Mouse (Mus musculus) heart, embryonic 10.5 days (tissue): ENCODE measurements around the gene Ttc34. TPM values are rescaled to one million over a fixed set of nuclear protein-coding genes. Genes with fewer than 3 reads are reported as not detected.

Experiments used
- DNase-seq: peaks from one replicate; pipeline ENCODE4 v3.0.0-alpha.2; 2017; ENCODE audit warnings: low spot score
- H3K27ac ChIP-seq: fragments of 300-500 bp; sonication (generic); 2 replicates; pipeline ENCODE4 v1.5.1; 2016; ENCODE audit warnings: mild to moderate bottlenecking
- H3K27me3 ChIP-seq: fragments of 300-500 bp; sonication (generic); 2 replicates; pipeline ENCODE4 v1.6.1; 2016; ENCODE audit warnings: mild to moderate bottlenecking; ENCODE audit not compliant: poor library complexity, insufficient read depth, severe bottlenecking
- H3K36me3 ChIP-seq: fragments of 300-500 bp; sonication (generic); 2 replicates; pipeline ENCODE4 v1.6.1; 2016; ENCODE audit warnings: mild to moderate bottlenecking, moderate library complexity
- H3K4me1 ChIP-seq: fragments of 300-500 bp; sonication (generic); 2 replicates; pipeline ENCODE4 v1.6.1; 2016; ENCODE audit warnings: mild to moderate bottlenecking
- H3K4me3 ChIP-seq: fragments of 300-500 bp; sonication (generic); 2 replicates; pipeline ENCODE4 v1.5.1; 2016; ENCODE audit warnings: mild to moderate bottlenecking, moderate library complexity
- H3K9me3 ChIP-seq: fragments of 300-500 bp; sonication (generic); 2 replicates; pipeline ENCODE4 v1.6.1; 2016; ENCODE audit warnings: mild to moderate bottlenecking, moderate library complexity
- WGBS: fragments of 180-500 bp; shearing (Covaris S2); methylation state at CpG from one replicate; pipeline ENCODE4 v1.1.7; 2016; 5-methylcytosine and 5-hydroxymethylcytosine counted together
- polyA plus RNA-seq: library from polyadenylated mRNA; unstranded; fragments of >200 nt; fragmentation: Nextera tagmentation; extraction: Ambion mirVana; gene quantifications from 2 replicates; pipeline ENCODE4 v1.2.1, GENCODE M21; 2016

The Ttc34 gene
- polyA plus RNA-seq, 1 experiment from 2014 or later: 0.39 TPM

DNA sequence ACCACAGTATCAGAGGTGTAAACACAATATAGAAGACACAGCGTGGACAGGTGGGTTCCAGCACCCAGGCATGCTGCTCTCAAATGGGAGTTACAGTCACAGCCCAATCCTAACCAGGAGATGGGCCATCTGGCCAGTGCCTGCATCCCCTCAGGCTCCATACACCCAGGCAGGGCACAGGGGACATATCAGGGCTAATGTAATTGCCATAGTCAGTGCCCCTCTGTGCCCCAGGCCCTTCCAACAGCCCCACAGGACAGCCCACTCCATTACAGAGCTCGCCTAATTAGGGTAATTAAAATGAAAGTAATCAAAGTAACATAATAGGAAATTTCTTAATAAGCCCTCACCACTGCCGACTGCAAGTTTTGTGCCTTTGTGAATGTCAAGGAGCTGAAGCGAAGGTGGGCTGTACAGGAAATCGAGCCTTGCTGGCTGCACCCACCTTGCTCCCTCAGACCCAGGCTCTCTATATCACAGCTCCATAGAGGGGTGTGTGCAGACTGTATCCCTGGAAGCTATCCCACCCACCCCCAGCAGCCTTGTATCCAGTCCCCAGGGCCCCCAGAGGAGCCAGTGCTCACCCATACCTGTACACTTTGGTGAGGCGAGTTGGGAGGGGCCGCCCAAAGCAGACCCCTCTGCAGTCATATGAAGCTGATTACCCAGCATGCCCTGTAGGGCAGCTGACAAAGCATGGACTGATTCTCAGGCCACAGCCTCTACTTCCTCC, 910 bp upstream of the Ttc34 start:
- H3K27me3 ChIP-seq: peaks cover 42% of the 10 kb centered on the region

DNA sequence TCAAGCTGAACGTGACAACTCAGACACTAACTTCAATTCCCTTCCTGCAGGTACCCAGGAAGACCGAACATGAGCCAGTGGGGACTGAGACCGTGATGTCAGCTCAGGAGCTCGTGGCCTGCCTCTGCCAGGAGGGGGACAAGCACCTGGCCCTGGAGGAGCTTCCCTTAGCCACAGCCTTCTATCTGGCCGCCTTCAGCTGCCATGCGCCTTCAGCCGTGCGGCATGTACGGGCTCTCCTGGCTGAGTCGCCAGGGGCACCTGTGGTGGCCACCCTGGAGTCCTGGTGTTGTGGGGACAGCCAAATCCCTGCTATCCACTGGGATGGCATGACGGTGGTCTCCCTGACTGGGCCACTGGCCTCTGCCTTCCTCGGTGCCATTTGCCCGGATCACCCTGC, 1.5 kb downstream of the Ttc34 start:
- Histone ChIP-seq H3K4me1 (peaks cover 4% of the 10 kb centered on the region; the same call in 1 of the 2 replicates), H3K4me3 (no peak overlapping the region), H3K27me3 (peaks cover 30% of the 10 kb centered on the region), H3K36me3 (no peaks in the 10 kb centered on the region), H3K9me3 (no peaks in the 10 kb centered on the region), H3K27ac (no peak overlapping the region)
- 86% methylated on average over 13 of the region's 13 CpGs for WGBS
- DNase-seq: no peak

More for the DNA sequence above, 910 bp upstream of the Ttc34 start:
- H3K4me1 ChIP-seq: peaks cover 17% of the 10 kb centered on the region
- H3K27ac ChIP-seq: no peak overlapping the region
- H3K36me3 ChIP-seq: no peaks in the 10 kb centered on the region
- 75% methylated on average over 7 of the region's 7 CpGs for WGBS
- DNase-seq: no peak
- no peaks in the 10 kb centered on the region for H3K9me3 ChIP-seq
- no peak overlapping the region for H3K4me3 ChIP-seq

DNA sequence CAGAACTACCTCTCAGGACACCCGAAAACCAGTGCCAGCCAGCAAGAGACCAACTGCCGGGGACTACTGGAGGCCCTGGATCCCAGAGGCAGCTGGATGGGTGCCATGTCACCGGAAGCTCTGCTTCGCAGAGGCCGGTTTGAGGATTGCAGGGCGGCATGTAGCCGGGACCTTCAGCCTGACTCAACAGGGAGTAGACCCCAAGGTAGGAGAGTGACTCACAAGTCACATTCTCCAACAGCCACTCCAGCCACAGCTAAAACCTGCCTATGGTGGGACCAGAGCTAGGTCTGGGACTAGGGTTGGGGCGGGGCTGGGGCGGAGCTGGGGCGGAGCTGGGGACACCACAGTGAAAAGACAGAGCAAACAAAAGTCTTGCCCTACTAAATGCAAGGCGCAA, 2.1 kb downstream of the Ttc34 start:
- Histone ChIP-seq H3K27ac (no peak overlapping the region), H3K4me3 (no peak overlapping the region), H3K36me3 (no peaks in the 10 kb centered on the region), H3K27me3 (peaks cover 26% of the 10 kb centered on the region), H3K4me1 (peaks cover 4% of the 10 kb centered on the region; the same call in 1 of the 2 replicates), H3K9me3 (no peaks in the 10 kb centered on the region)
- no peak for DNase-seq
- 53% methylated on average over 11 of the region's 11 CpGs for WGBS

DNA sequence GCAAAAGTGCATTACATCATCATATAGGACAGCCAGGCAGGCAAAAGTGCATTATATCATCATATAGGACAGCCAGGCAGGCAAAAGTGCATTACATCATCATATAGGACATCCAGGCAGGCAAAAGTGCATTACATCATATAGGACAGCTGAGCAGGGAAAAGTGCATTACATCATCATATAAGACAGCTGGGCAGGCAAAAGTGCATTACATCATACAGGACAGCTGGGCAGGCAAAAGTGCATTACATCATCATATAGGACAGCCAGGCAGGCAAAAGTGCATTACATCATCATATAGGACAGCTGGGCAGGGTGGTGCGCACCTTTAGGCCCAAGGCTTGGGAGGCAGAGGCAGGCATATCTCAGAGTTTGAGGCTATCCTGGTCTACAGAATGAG, 15.4 kb downstream of the Ttc34 start:
- H3K4me1 ChIP-seq: peaks cover 13% of the 10 kb centered on the region
- 88% methylated on average over 1 of the region's 1 CpGs for WGBS
- no peak overlapping the region for H3K27ac ChIP-seq
- no peaks in the 10 kb centered on the region for H3K9me3 ChIP-seq
- peaks cover 38% of the 10 kb centered on the region for H3K27me3 ChIP-seq
- DNase-seq: no peak
- H3K4me3 ChIP-seq: no peak overlapping the region
- H3K36me3 ChIP-seq: no peaks in the 10 kb centered on the region

DNA sequence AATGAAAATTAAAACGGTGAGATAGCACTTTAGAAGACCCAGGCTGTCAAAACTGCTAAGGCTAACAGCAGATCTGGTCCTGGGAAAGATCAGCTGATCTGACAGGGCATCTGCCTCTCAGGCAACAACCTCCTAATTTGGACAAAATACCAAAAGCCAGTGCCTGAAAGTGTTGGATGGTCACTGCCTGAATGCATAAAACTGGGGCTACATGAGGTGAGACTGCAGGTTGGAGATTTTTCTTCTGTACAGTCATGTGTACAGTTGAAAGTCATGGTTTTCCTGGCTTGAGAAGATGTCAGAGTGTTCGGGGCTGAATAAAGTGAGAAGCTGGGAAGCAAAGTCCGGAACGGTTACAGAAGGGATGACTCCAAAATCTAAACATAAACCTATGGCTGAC, 16.6 kb downstream of the Ttc34 start:
- Histone ChIP-seq H3K4me3 (no peak overlapping the region), H3K27ac (no peak overlapping the region), H3K36me3 (no peaks in the 10 kb centered on the region), H3K9me3 (no peaks in the 10 kb centered on the region), H3K27me3 (peaks cover 50% of the 10 kb centered on the region), H3K4me1 (peaks cover 13% of the 10 kb centered on the region)
- DNase-seq: no peak
- 77% methylated on average over 4 of the region's 4 CpGs for WGBS

DNA sequence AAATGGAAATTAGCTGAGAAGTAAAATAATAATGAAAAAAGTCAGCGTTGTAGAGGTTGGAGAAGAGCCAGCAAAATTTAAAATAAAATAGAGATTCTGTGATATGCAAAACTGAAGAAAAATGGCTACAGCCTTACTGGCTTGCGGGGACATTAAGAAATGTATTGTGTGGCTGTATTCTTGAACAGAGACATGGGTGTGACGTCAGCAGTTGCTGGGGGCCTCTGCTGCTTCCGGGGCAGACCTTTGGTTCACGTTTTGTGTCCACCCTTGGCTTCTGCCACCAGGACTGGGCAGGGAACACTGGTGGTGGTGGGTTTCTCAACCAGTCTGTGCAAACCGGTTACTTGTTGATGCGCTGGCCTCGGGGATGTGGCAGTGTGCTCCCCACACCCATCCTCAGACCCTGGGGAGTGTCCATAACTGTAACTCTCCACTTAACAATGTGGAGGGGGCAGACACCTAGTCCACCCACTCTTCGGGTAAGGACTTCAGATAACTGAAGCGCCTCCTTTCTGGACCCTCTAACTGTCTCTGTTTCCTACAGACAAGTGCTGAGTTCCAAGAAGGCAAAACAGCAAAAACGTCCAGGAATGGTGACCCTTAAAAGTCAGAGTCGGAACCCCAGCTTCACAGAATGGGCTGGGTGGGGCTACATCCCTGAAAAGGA, 17.6 kb downstream of the Ttc34 start:
- Histone ChIP-seq H3K27me3 (peaks cover 60% of the 10 kb centered on the region), H3K4me3 (no peak overlapping the region), H3K36me3 (no peaks in the 10 kb centered on the region), H3K27ac (no peak overlapping the region), H3K4me1 (peaks cover 13% of the 10 kb centered on the region), H3K9me3 (no peaks in the 10 kb centered on the region)
- DNase-seq: no peak
- WGBS: 54% methylated on average over 12 of the region's 12 CpGs

DNA sequence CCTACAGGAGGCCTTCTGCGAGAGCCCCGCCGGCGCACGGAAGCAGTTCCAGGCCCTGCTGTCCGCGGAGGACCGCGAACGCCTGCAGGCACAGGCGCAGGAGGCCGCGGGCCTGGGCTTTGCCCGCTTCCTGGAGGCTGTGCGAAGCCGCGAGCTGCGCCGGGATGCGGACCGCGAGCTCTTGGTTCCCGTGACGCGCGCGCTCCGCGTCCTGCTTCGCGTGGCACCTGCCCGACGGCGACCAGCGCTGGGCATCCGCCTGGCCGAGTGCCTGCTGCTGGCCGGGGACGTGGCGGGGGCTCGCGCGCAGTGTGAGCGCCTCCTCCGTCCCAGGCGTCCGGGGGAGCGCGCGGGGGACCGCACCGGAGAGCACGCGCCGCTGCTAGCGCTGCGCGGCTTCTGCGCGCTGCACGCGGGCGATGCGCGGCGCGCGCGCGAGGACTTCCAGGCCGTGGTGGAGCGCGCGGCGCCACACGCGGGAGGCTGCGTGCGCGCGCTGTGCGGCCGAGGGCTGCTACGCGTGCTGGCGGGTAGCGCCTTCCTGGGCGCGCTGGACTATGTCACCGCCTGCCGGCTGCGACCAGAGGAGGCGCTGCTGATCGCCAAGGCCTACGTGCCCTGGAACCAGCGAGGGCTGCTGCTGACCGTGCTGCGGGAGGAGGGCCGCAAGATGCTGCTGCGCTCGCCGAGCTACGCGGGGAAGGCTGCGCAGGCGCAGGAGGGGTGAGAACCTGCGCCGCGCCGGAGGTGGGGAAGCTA, 18.6 kb downstream of the Ttc34 start:
- DNase-seq: peak; percentile 88
- H3K27ac ChIP-seq: peak overlapping the region; percentile 79
- peaks cover 70% of the 10 kb centered on the region for H3K27me3 ChIP-seq
- peaks cover 17% of the 10 kb centered on the region for H3K4me1 ChIP-seq
- H3K4me3 ChIP-seq: peak overlapping the region; percentile 70
- under 1% methylated on average over 110 of the region's 110 CpGs for WGBS
- no peaks in the 10 kb centered on the region for H3K36me3 ChIP-seq
- no peaks in the 10 kb centered on the region for H3K9me3 ChIP-seq

DNA sequence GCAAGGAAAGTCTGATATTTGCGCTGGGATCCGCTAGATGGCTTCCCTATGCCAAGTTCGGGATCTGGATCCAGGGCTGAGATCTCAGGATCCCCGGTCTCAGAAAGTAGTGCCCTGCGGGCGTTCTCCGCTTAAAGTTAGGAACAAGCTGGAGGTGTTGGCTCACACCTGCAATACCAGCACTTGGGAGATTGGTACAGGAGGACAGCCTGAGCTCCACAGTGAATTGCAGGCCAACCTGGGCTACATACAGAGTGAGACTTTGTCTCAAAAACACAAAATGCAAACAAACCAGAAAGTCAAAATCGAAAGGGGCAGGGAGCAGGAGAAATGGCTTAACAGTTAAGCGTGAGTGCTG, 19.2 kb downstream of the Ttc34 start:
- Histone ChIP-seq H3K4me1 (peaks cover 21% of the 10 kb centered on the region), H3K36me3 (no peaks in the 10 kb centered on the region), H3K4me3 (peak overlapping the region; percentile 70), H3K9me3 (no peaks in the 10 kb centered on the region), H3K27me3 (peaks cover 75% of the 10 kb centered on the region), H3K27ac (peak overlapping the region; percentile 79)
- no peak for DNase-seq
- 13% methylated on average over 9 of the region's 9 CpGs for WGBS

DNA sequence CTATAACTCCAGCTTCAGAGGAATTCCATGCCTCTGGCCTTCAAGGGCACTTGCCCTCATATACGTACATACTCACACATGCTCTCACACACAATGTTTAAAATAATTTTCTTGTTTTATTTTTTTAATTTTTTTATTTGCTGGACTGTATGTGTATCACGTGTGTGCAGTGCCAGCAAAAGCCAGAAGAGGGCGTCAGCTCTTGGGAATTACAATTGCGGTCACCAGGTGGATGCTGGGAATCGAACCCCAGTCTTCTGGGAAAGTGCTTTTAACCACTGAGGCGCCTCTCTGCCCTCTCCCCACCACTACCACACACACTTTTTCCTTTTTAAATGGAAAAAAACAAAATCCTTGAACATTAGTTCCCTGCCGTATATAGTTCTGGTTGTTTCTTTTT, 19.6 kb downstream of the Ttc34 start:
- WGBS: 82% methylated on average over 7 of the region's 7 CpGs
- Histone ChIP-seq H3K9me3 (no peaks in the 10 kb centered on the region), H3K27me3 (peaks cover 79% of the 10 kb centered on the region), H3K4me1 (peaks cover 21% of the 10 kb centered on the region), H3K36me3 (no peaks in the 10 kb centered on the region), H3K4me3 (peak overlapping the region; percentile 70; the same call in 1 of the 2 replicates), H3K27ac (no peak overlapping the region)
- no peak for DNase-seq

DNA sequence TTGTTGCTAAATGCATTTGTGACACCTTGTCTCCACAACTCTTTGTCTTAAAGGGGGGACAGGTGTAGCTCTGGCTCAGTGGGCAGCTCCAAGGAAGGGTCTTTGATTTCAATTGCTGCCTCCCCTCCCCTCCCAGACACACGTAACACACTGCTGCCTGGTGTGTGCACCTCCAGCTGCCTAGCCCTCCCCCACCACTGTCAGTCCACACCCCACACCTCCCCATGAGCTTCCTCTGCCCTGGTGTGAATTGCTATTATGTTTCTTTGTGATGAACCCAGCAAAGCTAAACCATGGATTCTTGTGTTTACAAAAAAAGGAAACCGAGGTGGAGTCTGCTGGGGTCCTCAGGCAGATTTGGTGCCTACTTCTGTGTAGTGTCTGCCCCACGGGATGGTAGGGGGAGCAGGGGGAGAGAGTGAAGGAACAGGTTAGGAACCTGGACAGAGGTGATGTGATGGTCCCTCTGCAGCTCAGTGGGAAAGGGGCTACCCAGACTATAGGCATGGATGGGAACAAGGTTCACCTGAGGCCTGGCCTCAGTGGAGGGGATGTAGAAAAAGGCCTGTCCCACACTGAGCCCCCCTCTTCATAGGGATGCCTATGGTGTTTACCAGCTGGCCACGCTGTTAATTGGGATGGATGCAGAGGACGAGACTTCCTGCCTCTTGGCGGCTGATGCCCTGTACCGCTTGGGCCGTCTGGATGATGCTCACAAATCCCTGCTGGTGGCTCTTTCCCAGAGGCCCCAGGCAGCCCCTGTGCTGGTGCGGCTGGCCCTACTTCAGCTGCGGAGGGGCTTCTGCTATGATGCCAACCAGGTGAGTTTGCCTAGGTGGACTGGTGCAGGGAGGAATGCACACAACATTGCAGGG, 20.3 kb downstream of the Ttc34 start:
- Histone ChIP-seq H3K9me3 (no peaks in the 10 kb centered on the region), H3K4me3 (no peak overlapping the region), H3K27ac (no peak overlapping the region), H3K27me3 (peaks cover 86% of the 10 kb centered on the region), H3K36me3 (no peaks in the 10 kb centered on the region), H3K4me1 (peaks cover 21% of the 10 kb centered on the region)
- DNase-seq: no peak
- WGBS: 79% methylated on average over 10 of the region's 10 CpGs

DNA sequence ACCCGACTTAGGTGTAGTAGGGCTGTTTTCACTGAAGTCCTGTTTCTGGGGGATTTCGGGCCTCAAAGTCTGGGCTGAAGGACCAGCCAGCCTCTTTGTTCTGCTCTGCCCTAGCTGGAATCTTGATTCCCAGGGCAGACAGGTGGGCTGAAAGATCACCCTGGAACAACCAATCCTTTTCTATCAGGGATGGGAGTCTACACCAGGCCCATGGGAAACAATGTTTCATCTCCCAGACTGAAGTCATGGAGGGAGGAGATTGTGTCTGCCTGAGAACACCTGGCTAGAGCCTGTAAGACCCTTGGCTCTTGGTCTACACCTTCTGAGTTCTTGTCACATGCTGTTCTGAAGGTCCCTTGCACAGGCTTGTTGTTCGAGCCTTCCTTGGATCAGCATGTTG, 21.3 kb downstream of the Ttc34 start:
- H3K36me3 ChIP-seq: no peaks in the 10 kb centered on the region
- H3K4me1 ChIP-seq: peaks cover 21% of the 10 kb centered on the region
- no peaks in the 10 kb centered on the region for H3K9me3 ChIP-seq
- no peak overlapping the region for H3K27ac ChIP-seq
- WGBS: 57% methylated on average over 3 of the region's 3 CpGs
- H3K4me3 ChIP-seq: no peak overlapping the region
- DNase-seq: no peak
- H3K27me3 ChIP-seq: peaks cover 87% of the 10 kb centered on the region

DNA sequence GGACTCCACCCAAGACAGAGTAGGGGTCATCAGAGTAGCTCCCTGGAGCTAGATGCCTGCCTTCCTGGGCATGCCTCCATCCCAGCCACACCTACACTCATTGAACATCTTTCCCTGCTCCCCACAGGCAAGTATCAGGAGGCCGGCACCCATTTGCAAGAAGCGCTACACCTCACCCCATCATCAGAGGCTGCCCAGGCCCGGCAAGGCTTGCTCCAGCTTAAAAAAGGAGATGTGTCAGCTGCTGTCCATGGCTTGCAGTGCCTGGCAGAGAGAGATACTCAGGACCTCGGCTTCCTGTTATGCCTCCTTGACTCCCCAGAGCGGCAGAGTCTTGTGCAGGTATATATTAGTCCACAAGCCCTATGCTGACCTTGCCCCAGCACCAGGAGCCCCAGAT, 24.7 kb downstream of the Ttc34 start:
- no peak overlapping the region for H3K4me3 ChIP-seq
- H3K4me1 ChIP-seq: peaks cover 20% of the 10 kb centered on the region
- H3K9me3 ChIP-seq: no peaks in the 10 kb centered on the region
- WGBS: 69% methylated on average over 5 of the region's 5 CpGs
- H3K27me3 ChIP-seq: peaks cover 65% of the 10 kb centered on the region
- DNase-seq: no peak
- no peaks in the 10 kb centered on the region for H3K36me3 ChIP-seq
- H3K27ac ChIP-seq: no peak overlapping the region
